Mouse (Mus musculus) B cell, adult 2 months (primary cell): ENCODE data around the gene Znrd1as.

Experiments used
- DNase-seq, 2 experiments: peaks; one replicate each; pipeline ENCODE4 v3.0.0; 2022

Gene Znrd1as

DNA sequence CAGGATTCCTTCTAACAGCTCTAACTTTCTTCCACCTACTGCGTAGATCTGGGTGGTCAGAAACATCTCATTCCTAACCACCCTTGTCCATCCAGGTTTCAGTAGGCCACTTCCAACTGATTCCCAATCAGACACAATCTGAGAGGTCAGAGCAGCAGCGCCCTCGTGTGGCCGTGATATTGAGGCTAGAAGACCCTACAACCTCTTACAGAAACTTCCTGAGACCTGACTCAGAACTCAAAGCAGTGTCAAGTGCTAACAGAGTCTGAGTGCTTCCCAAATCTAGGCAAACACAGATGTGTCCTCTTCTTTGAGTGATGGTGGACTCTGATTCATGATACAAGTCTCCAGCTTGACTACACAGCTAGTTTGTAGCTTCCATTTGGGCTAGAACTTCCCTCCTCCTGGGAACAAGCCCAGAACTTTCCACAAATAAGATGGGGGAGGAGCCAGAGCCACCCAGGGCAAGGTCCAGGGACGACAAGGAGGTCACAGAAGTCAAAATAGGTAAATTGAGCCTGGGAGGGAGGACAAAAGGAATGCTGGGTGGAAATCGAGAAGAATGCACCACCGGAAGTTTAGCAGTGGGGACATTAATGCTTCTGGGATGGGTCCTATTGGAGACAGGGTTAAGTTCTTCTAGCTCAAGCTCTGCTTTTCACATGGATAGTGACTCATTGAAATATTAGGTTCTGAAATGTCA is 38.8 kb downstream of the Znrd1as start:
- DNase-seq: peak; percentile 66 to 67

DNA sequence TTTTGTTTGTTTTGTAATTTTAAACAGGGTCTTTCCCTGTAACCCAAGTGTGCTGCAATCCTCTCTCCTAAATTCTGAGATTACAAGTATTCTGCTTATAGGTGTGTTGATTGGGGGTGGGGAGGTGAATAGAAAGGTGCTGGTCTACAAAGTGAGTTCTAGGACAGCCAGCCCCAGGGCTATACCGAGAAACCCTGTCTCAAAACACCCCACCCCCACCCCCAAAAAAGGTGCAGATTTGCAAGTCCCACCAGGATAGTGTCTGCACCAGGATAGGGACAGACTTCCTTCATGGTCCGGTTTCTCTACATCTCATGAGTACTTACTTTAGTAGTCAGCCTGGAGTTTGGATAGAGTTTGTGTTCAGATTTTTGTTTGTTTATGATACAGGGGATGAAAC is 40.1 kb downstream of the Znrd1as start:
- DNase-seq: no peak

DNA sequence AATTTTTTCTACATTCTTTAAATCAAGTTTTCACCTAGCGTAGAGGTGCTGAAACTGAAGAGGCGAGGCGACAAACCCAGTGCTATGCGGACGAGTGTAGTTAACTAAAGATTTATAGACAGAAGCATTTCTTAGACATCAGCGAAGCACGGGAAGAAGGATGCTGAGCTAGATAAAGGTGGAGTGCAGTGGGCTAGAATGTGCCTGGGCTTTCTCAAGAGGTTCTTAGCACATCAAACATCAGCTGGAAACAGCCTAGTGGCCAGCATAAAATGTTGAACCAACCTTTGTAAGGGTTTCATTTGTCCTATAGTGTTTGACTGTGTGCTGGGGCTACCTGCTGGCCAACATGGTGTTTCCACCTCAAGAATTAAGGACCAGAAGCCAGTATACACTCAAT is 42.5 kb downstream of the Znrd1as start, which contains the start of gene Zfp57:
Gene Zfp57, plus strand, starts transcription at position 301 of the 400 bp plus-strand sequence.
- no peak for DNase-seq

DNA sequence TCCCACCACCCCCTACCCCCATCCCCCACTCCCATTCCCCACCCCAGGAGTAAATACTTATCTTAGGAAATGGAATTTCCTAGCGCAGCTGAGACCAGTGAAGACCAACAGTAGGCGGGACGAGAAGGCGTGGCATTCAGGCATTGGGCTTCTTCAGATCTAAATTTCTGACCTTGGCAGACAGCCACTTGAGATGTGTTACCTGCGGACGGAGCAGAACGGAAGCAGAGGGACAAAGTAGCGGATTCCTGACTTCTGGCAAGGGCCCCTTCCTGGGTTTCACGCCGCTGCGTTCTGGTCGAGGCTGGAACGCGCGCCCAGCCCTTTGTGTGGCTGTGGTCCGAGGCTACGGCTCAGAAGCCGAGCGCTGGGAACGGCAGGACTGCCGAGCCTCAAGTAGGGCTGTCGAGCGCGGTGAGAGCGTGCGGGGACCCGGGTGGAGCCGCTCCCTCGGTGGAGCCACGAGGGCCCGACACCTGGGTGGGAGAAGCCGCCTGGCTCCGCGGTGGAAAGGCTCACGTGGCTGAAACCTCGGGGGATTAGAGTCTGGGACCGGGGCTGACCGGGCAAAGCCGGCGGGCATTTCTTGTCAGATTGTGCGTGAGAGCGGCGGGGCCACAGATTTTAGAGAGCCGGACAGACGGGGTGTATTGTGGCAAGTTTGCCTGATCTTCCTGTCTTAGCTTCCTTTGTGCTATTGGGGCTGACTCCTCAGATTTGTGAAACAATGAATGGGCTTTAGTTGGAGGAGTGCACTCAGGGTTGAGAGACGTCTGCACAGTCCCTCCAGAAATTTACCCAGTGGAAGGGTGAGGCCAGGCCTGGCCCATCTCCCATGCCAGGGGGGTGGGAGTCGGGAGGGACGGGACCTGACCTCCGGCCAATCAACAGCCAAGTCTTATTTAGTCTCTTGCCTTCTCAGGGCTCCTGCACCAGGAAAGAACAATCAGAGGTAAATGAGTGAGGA is 44.3 kb downstream of the Znrd1as start:
- DNase-seq: peak in 1 of 2 experiments; percentile 3

DNA sequence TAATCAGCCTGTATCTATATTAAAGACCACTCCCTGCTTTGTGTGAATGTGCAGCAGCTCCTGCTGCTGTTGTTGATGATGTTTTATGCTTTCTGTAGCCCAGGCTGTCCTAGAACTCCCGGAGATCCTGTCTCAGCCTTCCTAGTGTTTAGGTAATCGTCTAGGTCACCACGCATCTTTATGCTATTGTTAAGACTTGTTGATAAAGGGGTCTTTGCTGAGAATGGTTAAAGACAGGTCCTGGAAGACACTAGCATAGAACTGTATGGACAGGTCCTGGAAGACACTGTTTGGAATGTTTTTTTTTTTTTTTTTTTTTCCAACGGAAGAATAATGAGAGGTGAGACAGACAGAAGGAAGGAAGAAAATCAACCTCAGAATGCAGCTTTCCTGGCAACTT is 45.0 kb downstream of the Znrd1as start:
- no peak for DNase-seq

DNA sequence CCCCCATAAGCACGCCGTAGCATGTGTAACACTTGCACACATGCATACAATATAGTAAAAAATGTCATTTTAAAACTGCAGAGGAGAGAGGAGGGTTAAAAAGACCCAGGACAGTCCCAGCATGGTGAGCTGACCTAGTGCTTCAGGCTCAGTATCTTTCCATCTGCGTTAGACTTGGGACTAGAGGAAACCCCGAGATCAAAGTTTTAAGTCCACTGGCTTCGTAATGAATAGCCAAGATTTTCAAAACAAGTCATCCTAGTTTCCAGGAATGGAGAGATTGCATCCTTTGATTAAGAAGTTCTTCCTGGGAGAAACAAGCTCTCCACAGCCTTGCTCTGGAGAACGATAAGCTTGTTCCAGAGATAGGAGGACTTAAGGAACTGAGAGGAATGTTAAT is 49.8 kb downstream of the Znrd1as start:
- no peak for DNase-seq

DNA sequence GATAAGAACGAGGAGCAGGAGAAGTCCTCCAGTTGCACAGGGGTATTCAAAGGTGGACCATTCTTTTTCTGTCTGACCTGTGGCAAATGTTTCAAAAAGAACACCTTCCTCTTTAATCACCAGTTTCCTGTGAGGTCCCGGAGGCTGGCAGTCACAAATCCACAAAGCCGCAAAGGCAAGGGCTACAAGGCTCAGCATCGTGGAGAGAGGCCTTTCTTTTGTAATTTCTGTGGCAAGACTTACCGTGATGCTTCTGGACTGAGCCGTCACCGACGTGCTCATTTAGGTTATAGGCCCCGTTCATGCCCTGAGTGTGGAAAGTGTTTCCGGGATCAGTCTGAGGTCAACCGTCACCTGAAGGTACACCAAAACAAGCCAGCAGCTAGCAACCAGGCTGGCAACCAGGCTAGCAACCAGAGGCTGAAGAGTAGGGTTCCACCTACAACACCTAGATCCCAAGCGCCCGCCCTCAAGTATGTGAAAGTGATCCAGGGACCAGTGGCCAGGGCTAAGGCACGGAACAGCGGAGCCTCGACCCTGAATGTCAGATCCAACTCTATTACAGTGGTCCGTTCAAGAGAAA is 51.2 kb downstream of the Znrd1as start:
- DNase-seq: no peak

DNA sequence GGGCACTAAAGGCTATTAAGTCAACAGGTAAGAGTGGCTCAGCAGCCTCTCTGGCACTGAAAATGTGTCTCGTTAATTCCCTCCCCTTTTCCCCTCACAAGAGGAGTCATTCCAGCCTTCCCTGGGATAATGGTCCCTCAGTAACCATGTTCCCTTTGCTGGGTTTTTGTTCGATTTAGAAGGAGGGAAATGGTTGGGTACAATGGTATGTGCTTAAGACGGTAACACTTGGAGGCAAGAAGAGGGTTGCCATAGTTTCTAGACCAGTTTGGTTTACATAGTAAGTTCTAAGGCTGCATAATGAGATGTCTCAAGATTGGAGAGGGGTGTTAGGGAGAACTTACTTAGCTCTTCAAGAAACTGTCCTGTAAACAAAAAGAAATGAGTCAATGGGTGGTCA is 53.3 kb downstream of the Znrd1as start:
- DNase-seq: no peak

DNA sequence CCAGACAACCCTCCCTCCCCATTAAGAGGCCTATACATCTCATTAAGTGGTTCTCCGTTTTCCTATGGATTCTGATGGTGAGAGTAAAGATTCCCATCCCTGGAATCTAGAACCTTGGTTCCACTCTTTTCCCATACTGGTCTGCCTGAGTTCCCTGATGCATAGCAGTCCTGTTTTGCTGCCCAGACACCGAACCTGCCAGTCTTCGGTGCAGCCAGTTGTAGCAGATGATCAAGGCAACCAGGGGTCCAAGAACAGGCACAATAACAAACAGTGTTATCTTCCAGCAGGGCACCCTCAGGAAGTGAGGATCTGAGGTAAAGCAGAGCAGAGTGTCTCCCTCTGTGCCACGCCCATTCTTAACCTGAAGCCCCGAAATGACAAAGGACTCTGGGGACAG is 53.7 kb downstream of the Znrd1as start:
- no peak for DNase-seq
